Mouse (Mus musculus) thymus, adult 2 months (tissue): ENCODE data around the gene Wwox. TPM values are rescaled to one million over a fixed set of nuclear protein-coding genes. Genes with fewer than 3 reads are reported as not detected.

Experiments used
- DNase-seq: peaks from one replicate; pipeline ENCODE4 v3.0.0; 2021
- H3K27ac ChIP-seq: fragments of 200-500 bp; 2 replicates; pipeline ENCODE4 v1.5.1; 2012; ENCODE audit warnings: low read length, control low read depth; ENCODE audit not compliant: control insufficient read depth, insufficient read depth
- H3K27me3 ChIP-seq: fragments of 200-500 bp; 2 replicates; pipeline ENCODE4 v1.6.1; 2012; ENCODE audit warnings: mild to moderate bottlenecking, low read length, moderate library complexity, mixed read lengths; ENCODE audit not compliant: control insufficient read depth, insufficient read depth
- H3K36me3 ChIP-seq: fragments of 200-500 bp; 2 replicates; pipeline ENCODE4 v1.6.1; 2012; ENCODE audit warnings: mild to moderate bottlenecking, low read length, moderate library complexity; ENCODE audit not compliant: control insufficient read depth, insufficient read depth
- H3K4me1 ChIP-seq: fragments of 200-500 bp; replicated peaks from 2 replicates; pipeline ENCODE4 v1.6.1; 2012; ENCODE audit warnings: low read length; ENCODE audit not compliant: control insufficient read depth, insufficient read depth
- H3K4me3 ChIP-seq: fragments of 200-500 bp; 2 replicates; pipeline ENCODE4 v1.5.1; 2012; ENCODE audit warnings: mild to moderate bottlenecking, low read length, control low read depth, moderate library complexity; ENCODE audit not compliant: control insufficient read depth, insufficient read depth
- CTCF ChIP-seq: fragments of 200-500 bp; IDR thresholded peaks from 2 replicates; pipeline ENCODE4 v1.5.1; 2012; ENCODE audit warnings: mild to moderate bottlenecking, control low read depth, low read length, moderate library complexity, borderline replicate concordance; ENCODE audit not compliant: control insufficient read depth, poor library complexity, insufficient read depth; ENCODE audit errors: extremely low read depth
- POLR2A ChIP-seq: fragments of 200-500 bp; IDR thresholded peaks from 2 replicates; pipeline ENCODE4 v1.6.1; 2012; ENCODE audit warnings: mild to moderate bottlenecking, low read length, control low read depth, moderate library complexity; ENCODE audit not compliant: control insufficient read depth, poor library complexity, insufficient read depth; ENCODE audit errors: extremely low read depth
- WGBS: fragments of 180-500 bp; shearing (Covaris S2); methylation state at CpG from one replicate; pipeline ENCODE4 v1.1.7; 2018; 5-methylcytosine and 5-hydroxymethylcytosine counted together
- polyA plus RNA-seq: library from polyadenylated mRNA; depleted of rRNA; stranded (reverse); fragments of >200 nt; gene quantifications from 2 replicates; pipeline ENCODE4 v1.2.3, GENCODE M21; 2012

Gene Wwox
- polyA plus RNA-seq, 1 experiment = 8.4 TPM

DNA sequence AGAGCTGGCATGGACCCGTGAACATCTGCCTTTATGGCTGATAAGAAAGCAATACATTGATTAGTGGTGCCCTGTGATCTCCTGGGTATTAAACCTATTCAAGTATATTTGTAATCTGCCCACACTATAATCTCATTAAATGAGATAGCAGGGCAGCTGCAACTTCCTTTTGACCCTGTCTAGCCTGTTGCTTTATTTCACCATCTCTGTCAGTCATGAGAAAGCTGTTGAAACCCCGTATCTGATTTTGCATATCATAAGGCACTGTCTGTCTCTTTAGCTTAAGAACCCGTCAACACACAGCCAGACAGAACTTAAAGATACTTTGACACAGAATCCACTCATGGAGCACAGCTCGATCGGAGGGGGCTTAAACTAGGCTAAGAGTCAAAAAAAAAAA lies 21.0 kb upstream of the Wwox start:
- Histone ChIP-seq H3K4me1 (no peaks in the 10 kb centered on the region), H3K36me3 (no peaks in the 10 kb centered on the region), H3K4me3 (no peak overlapping the region), H3K27me3 (no peaks in the 10 kb centered on the region), H3K27ac (no peak overlapping the region)
- DNase-seq = no peak
- TF ChIP-seq POLR2A (no peak), CTCF (no peak)
- WGBS = 89% methylated on average over 5 of the region's 5 CpGs

DNA sequence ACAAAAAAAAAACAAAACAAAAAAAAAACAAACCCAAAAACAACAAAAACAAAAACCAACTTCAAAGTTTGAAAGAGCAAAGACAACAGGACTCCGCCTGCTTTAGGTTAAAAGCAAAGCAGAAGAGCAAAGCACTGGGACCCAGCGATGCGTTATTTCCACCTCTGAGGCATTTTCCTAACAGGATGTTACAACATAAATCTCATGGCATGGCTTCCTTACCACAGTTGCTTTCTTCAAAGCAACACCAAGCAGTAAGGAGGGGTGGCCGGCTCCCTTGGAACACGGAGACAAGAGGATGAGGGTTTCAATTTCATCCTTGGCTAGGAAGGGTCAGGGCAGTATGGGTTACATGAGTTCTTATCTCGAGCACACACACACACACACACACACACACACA lies 20.6 kb upstream of the Wwox start:
- no peaks in the 10 kb centered on the region for H3K27me3 ChIP-seq
- 35% methylated on average over 6 of the region's 6 CpGs for WGBS
- no peak overlapping the region for H3K4me3 ChIP-seq

DNA sequence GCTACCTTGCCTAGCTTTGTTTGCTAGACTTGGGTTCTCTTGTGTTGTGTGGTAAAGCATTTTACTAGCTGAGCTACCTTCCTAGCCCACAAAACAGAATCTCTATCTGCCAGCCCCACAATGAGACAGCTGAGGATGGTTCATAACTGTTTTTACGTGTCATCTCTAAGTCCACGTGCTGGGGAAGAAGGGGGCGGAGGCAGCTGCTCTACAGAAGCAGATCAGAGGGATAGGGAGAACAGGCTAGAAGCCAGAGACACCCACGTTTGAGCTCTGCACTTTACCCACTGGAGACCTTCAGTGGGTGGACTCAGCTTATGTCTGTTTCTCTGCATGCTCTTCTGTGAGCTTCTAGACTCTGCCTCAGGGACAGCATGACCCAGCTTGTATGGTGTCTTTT lies 17.9 kb upstream of the Wwox start:
- Histone ChIP-seq H3K36me3 (no peaks in the 10 kb centered on the region), H3K27ac (no peak overlapping the region), H3K4me1 (no peaks in the 10 kb centered on the region), H3K4me3 (no peak overlapping the region), H3K27me3 (no peaks in the 10 kb centered on the region)
- no peak for DNase-seq
- no peak for TF ChIP-seq CTCF
- TF ChIP-seq POLR2A = no peak
- WGBS = 75% methylated on average over 4 of the region's 4 CpGs

More for the DNA sequence above, 20.6 kb upstream of the Wwox start:
- no peaks in the 10 kb centered on the region for H3K4me1 ChIP-seq
- TF ChIP-seq CTCF (no peak), POLR2A (no peak)
- H3K36me3 ChIP-seq = no peaks in the 10 kb centered on the region
- H3K27ac ChIP-seq = no peak overlapping the region
- DNase-seq = no peak

DNA sequence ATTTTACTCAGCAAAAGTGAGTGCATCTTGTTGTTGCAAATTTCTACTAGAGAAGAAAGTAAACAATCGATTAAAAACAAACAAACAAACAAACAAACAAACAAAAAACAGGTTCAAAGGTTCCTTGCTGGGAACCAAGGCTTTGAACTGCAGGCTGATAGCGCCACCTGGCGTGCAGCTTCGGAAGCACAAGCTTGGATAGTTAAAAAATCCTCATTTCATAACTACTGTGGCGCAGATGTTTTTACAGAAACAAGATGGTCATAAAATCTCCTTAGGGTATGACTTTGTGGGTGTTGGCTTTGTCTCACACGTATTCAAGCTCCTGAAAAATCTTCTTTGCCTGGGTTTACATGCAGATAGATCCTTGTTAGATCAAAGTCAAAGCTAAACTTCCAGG lies 1.2 kb upstream of the Wwox start:
- Histone ChIP-seq H3K36me3 (no peaks in the 10 kb centered on the region), H3K4me1 (peaks cover 6% of the 10 kb centered on the region), H3K27me3 (no peaks in the 10 kb centered on the region), H3K4me3 (no peak overlapping the region), H3K27ac (no peak overlapping the region)
- DNase-seq = peak; percentile 58
- TF ChIP-seq POLR2A = no peak
- no peak for TF ChIP-seq CTCF
- WGBS = 10% methylated on average over 6 of the region's 6 CpGs

DNA sequence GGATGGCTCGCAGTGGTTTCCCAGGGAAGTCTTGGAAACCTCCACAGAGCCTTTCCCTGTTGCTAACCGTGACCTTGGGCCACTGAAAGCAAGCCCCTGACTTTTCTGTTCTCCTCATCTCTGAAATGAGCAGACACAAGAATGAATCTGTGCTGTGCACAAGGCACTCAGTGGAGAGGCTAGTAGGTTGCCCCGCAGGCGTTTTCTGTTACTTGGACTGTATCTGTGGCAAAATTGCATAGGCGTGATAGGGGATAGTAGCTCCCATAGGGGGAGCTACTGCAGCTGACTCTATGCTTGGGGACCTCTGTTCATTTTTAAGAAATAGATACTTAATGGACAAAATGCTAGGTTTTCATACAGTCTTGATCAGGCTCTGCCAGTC lies 742 bp downstream of the Wwox start:
- Histone ChIP-seq H3K4me1 (peaks cover 6% of the 10 kb centered on the region), H3K27me3 (no peaks in the 10 kb centered on the region), H3K27ac (no peak overlapping the region), H3K4me3 (peak overlapping the region; percentile 92; the same call in 1 of the 2 replicates), H3K36me3 (no peaks in the 10 kb centered on the region)
- 33% methylated on average over 5 of the region's 5 CpGs for WGBS
- TF ChIP-seq POLR2A (no peak), CTCF (no peak)
- DNase-seq = peak; percentile 7

DNA sequence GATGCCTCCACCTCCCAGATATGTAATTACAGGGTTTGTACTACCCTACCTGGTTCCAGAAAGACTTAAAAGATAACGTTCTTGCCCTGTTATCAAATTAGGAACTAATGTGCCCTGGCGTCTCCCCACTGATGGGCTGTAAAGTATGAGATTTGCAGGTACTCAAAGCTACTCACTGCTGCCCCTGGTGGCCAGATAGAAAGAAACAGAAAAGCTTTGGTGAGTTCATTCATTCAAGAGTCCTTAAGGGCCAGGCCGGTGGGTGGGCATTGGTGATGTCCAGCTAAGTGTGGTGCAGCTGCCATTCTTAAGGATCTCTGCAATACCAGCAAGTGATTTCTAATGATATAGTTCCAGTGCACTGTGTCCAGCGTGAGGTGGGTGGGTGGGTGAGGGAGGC lies 2.2 kb downstream of the Wwox start:
- Histone ChIP-seq H3K4me1 (peaks cover 6% of the 10 kb centered on the region), H3K4me3 (no peak overlapping the region), H3K27ac (no peak overlapping the region), H3K36me3 (no peaks in the 10 kb centered on the region), H3K27me3 (no peaks in the 10 kb centered on the region)
- DNase-seq = peak; percentile 53
- TF ChIP-seq POLR2A (no peak), CTCF (peak; percentile 63; the same call in 1 of the 2 replicates)
- 84% methylated on average over 4 of the region's 4 CpGs for WGBS

DNA sequence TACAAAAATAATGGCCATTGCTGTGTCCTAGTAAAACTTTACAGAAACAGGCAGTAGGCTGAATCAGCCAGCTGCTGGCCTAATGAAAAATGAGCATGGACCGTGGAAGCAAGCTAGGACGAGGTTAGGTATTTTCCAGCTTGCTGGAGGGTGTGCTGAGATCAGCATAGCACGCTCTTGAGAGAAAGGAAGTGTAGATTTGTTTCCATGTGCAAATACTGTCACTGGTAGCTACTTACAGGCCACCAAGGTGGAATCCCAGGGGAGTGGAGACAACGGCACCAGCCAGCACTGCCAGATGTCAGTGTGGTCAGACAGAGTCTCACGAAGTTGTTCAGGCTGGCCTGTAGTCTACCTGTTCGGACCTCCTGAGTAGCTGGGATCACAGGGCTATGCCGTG lies 7.4 kb downstream of the Wwox start:
- no peaks in the 10 kb centered on the region for H3K27me3 ChIP-seq
- TF ChIP-seq POLR2A (no peak), CTCF (no peak)
- H3K4me1 ChIP-seq = no peaks in the 10 kb centered on the region
- H3K4me3 ChIP-seq = no peak overlapping the region
- 93% methylated on average over 7 of the region's 7 CpGs for WGBS
- DNase-seq = no peak
- H3K36me3 ChIP-seq = 0 out of 2 replicates have a peak, but pooled peaks cover 3% of the 10 kb centered on the region
- H3K27ac ChIP-seq = no peak overlapping the region
